Mouse (Mus musculus) CH12.LX (cell line): ENCODE data around the gene Gm20388. TPM values are rescaled to one million over a fixed set of nuclear protein-coding genes. Genes with fewer than 3 reads are reported as not detected.

ENCODE experiments used
- DNase-seq: peaks from one replicate; pipeline ENCODE4 v3.0.0-alpha.2; 2013; ENCODE audit errors: extremely low read depth
- H3K27ac ChIP-seq: 2 replicates; pipeline ENCODE4 v1.5.1; 2012; ENCODE audit warnings: low read depth, mild to moderate bottlenecking, control low read depth, moderate library complexity; ENCODE audit not compliant: insufficient read depth
- H3K27me3 ChIP-seq: replicated peaks from 2 replicates; pipeline ENCODE3; 2012; ENCODE audit warnings: inconsistent platforms
- H3K36me3 ChIP-seq, 2 experiments: replicated peaks in 1 of 2; 2 replicates each; pipeline versions ENCODE3 to v1.6.1; 2012; ENCODE audit warnings: inconsistent platforms in 1 of 2, low read length in 1 of 2, mild to moderate bottlenecking in 1 of 2, mixed read lengths in 1 of 2, moderate library complexity in 1 of 2; ENCODE audit not compliant: control insufficient read depth in 1 of 2, insufficient read depth in 1 of 2
- H3K4me1 ChIP-seq, 2 experiments: 2 replicates each; pipeline ENCODE4 v1.6.1; 2012; ENCODE audit warnings: inconsistent platforms in 1 of 2, moderate library complexity in 1 of 2; ENCODE audit not compliant: insufficient read depth in 2 of 2, control insufficient read depth in 1 of 2
- H3K4me2 ChIP-seq: 2 replicates; pipeline ENCODE4 v1.6.1; 2012; ENCODE audit warnings: low read depth, mild to moderate bottlenecking, control low read depth; ENCODE audit not compliant: poor library complexity, insufficient read depth, severe bottlenecking
- H3K4me3 ChIP-seq, 3 experiments: fragments of 150-350 bp in 1 of 3; sonication (generic) in 1 of 3; replicated peaks in 1 of 3; 2 replicates each; pipeline versions ENCODE3 to v1.5.1; 2011 to 2012; ENCODE audit warnings: low read depth in 2 of 3, low read length in 2 of 3, mild to moderate bottlenecking in 2 of 3, moderate library complexity in 2 of 3, control low read depth in 1 of 3, improper control_type of control experiment in 1 of 3, inconsistent platforms in 1 of 3, mixed read lengths in 1 of 3; ENCODE audit not compliant: poor library complexity in 1 of 3
- H3K79me2 ChIP-seq: replicated peaks from 2 replicates; pipeline ENCODE4 v1.6.1; 2012; ENCODE audit warnings: mild to moderate bottlenecking, moderate library complexity; ENCODE audit not compliant: control insufficient read depth, poor library complexity, insufficient read depth, severe bottlenecking; ENCODE audit errors: extremely low read depth
- H3K9ac ChIP-seq: 2 replicates; pipeline ENCODE4 v1.6.1; 2012; ENCODE audit warnings: low read depth, mild to moderate bottlenecking, control low read depth, moderate library complexity; ENCODE audit not compliant: insufficient read depth
- H3K9me3 ChIP-seq: replicated peaks from 2 replicates; pipeline ENCODE3; 2012; ENCODE audit warnings: low read length, inconsistent platforms, mixed read lengths
- CHD2 ChIP-seq: IDR thresholded peaks from 2 replicates; pipeline ENCODE4 v1.6.1; 2011; ENCODE audit warnings: low read length, improper control_type of control experiment
- CTCF ChIP-seq, 2 experiments: IDR thresholded peaks in 1 of 2; conservative IDR thresholded peaks in 1 of 2; 2 replicates each; pipeline ENCODE4 v1.5.1; 2011 to 2012; ENCODE audit warnings: low read depth in 2 of 2, low read length in 2 of 2, improper control_type of control experiment in 1 of 2, inconsistent platforms in 1 of 2, mild to moderate bottlenecking in 1 of 2, moderate library complexity in 1 of 2
- ELF1 ChIP-seq: IDR thresholded peaks from 2 replicates; pipeline ENCODE4 v1.6.1; 2014; ENCODE audit warnings: low read depth, mild to moderate bottlenecking, inconsistent platforms, low read length, improper control_type of control experiment
- EP300 ChIP-seq: IDR thresholded peaks from 2 replicates; pipeline ENCODE4 v1.6.1; 2011; ENCODE audit warnings: low read length, improper control_type of control experiment
- GABPA ChIP-seq: IDR thresholded peaks from 2 replicates; pipeline ENCODE4 v1.6.1; 2012; ENCODE audit warnings: low read depth, low read length, improper control_type of control experiment, inconsistent platforms; ENCODE audit not compliant: insufficient replicate concordance
- IRF4 ChIP-seq: IDR thresholded peaks from 2 replicates; pipeline ENCODE4 v1.6.1; 2014; ENCODE audit warnings: low read depth, mild to moderate bottlenecking, inconsistent platforms, low read length, improper control_type of control experiment
- JUN ChIP-seq: IDR thresholded peaks from 2 replicates; pipeline ENCODE4 v1.6.1; 2011; ENCODE audit warnings: low read depth, mild to moderate bottlenecking, low read length, improper control_type of control experiment, moderate library complexity; ENCODE audit not compliant: insufficient read depth
- JUND ChIP-seq: conservative IDR thresholded peaks from 2 replicates; pipeline ENCODE4 v1.6.1; 2011; ENCODE audit warnings: low read depth, low read length, improper control_type of control experiment
- MAX ChIP-seq: IDR thresholded peaks from 2 replicates; pipeline ENCODE4 v1.6.1; 2011; ENCODE audit warnings: low read length, improper control_type of control experiment
- MXI1 ChIP-seq: IDR thresholded peaks from 2 replicates; pipeline ENCODE4 v1.6.1; 2011; ENCODE audit warnings: mild to moderate bottlenecking, low read depth, low read length, improper control_type of control experiment
- MYC ChIP-seq: IDR thresholded peaks from 2 replicates; pipeline ENCODE4 v1.6.1; 2011; ENCODE audit warnings: low read depth, mild to moderate bottlenecking, improper control_type of control experiment, low read length
- NRF1 ChIP-seq: IDR thresholded peaks from 2 replicates; pipeline ENCODE4 v1.6.1; 2014; ENCODE audit warnings: low read depth, mild to moderate bottlenecking, inconsistent platforms, low read length, improper control_type of control experiment, moderate library complexity
- PAX5 ChIP-seq: IDR thresholded peaks from 2 replicates; pipeline ENCODE4 v1.6.1; 2012; ENCODE audit warnings: low read length, inconsistent platforms, mixed read lengths
- POLR2A ChIP-seq: IDR thresholded peaks from 2 replicates; pipeline ENCODE4 v1.6.1; 2011; ENCODE audit warnings: low read depth, mild to moderate bottlenecking, improper control_type of control experiment, low read length
- POLR2AphosphoS2 ChIP-seq: IDR thresholded peaks from 2 replicates; pipeline ENCODE4 v1.6.1; 2011; ENCODE audit warnings: low read depth, low read length, improper control_type of control experiment
- RAD21 ChIP-seq: IDR thresholded peaks from 2 replicates; pipeline ENCODE4 v1.6.1; 2011; ENCODE audit warnings: low read depth, mild to moderate bottlenecking, low read length, improper control_type of control experiment, moderate library complexity
- RCOR1 ChIP-seq: conservative IDR thresholded peaks from 2 replicates; pipeline ENCODE4 v1.6.1; 2012; ENCODE audit warnings: low read depth, mild to moderate bottlenecking, inconsistent platforms, low read length, improper control_type of control experiment
- TBP ChIP-seq: conservative IDR thresholded peaks from 2 replicates; pipeline ENCODE4 v1.6.1; 2011; ENCODE audit warnings: low read depth, low read length, improper control_type of control experiment
- UBTF ChIP-seq: IDR thresholded peaks from 2 replicates; pipeline ENCODE4 v1.6.1; 2012; ENCODE audit warnings: low read depth, mild to moderate bottlenecking, inconsistent platforms, low read length, improper control_type of control experiment, moderate library complexity
- USF2 ChIP-seq: conservative IDR thresholded peaks from 2 replicates; pipeline ENCODE4 v1.6.1; 2011; ENCODE audit warnings: low read depth, low read length, improper control_type of control experiment
- ZMIZ1 ChIP-seq: IDR thresholded peaks from 2 replicates; pipeline ENCODE4 v1.6.1; 2012; ENCODE audit warnings: low read depth, mild to moderate bottlenecking, inconsistent platforms, low read length, improper control_type of control experiment
- ZNF384 ChIP-seq: IDR thresholded peaks from 2 replicates; pipeline ENCODE4 v1.6.1; 2012; ENCODE audit warnings: low read depth, low read length, improper control_type of control experiment, inconsistent platforms
- dilution Hi-C: fragments of 300-500 bp; cut with MboI; formaldehyde crosslinking; loops from 2 replicates; pipeline ENCODE4 v1.14.3; 2020; ENCODE audit warnings: low sequenced_read_pairs; ENCODE audit not compliant: extremely low pct_unique_long_range_greater_than_20kb, extremely low pct_ligation_motif_present
- in situ Hi-C: fragments of 300-500 bp; cut with MboI; formaldehyde crosslinking; loops from 3 replicates; pipeline ENCODE4 v1.14.3; 2019; ENCODE audit warnings: low sequenced_read_pairs, low pct_ligation_motif_present, low pct_unique_long_range_greater_than_20kb, mixed read lengths
- polyA plus RNA-seq: library from polyadenylated mRNA; unstranded; fragments of >175 nt; gene quantifications from 2 replicates; pipeline ENCODE4 v1.2.1, GENCODE M21; 2012; ENCODE audit warnings: low read depth; ENCODE audit not compliant: insufficient read length
- total RNA-seq, 2 experiments: library from RNA; depleted of rRNA; stranded (reverse); fragments of 300-350 nt in 1 of 2; fragments of >200 nt in 1 of 2; gene quantifications; 2 replicates each; pipeline ENCODE4 v1.2.3; 2012 to 2014

The Gm20388 gene
- total and polyA plus RNA-seq, 3 experiments = 14.8 to 26.3 (median 22.2) TPM

- Histone ChIP-seq H3K36me3 (peaks cover 0 to 22% of the 10 kb centered on the region in 2 experiments), H3K79me2 (no peaks in the 10 kb centered on the region), H3K4me2 (no peak overlapping the region), H3K4me3 (no peak overlapping the region), H3K9me3 (no peaks in the 10 kb centered on the region), H3K27me3 (no peaks in the 10 kb centered on the region), H3K27ac (no peak overlapping the region), H3K4me1 (peaks cover 2 to 7% of the 10 kb centered on the region in 2 experiments; a peak in 3 of 4 replicates), H3K9ac (no peak overlapping the region)
- no peak for DNase-seq
- peak; percentile 51 to 89 for TF ChIP-seq CTCF (conservative IDR thresholded peaks at IDR 0.05 in 1 of 2, IDR thresholded peaks at IDR 0.05 in 1 of 2; ENCODE audit: low read depth in 2 of 2, low read length in 2 of 2)
- TF ChIP-seq ZNF384 = no peak
- no peak for TF ChIP-seq GABPA
- in situ Hi-C loops (no loop called here), dilution Hi-C loops (no loop called here)
These were observed 1463.6 kb downstream of the Gm20388 start for GRCm38 (mm10) chr8:121374284-121374683.

- no peak for DNase-seq
These were observed 1464.1 kb downstream of the Gm20388 start for GRCm38 (mm10) chr8:121374777-121375176.

GRCm38 (mm10) chr8:121376116-121376950 lies 1465.7 kb downstream of the Gm20388 start:
- Histone ChIP-seq H3K79me2 (no peaks in the 10 kb centered on the region), H3K27ac (no peak overlapping the region), H3K4me3 (no peak overlapping the region), H3K4me1 (peaks cover 2 to 14% of the 10 kb centered on the region in 2 experiments; a peak in 3 of 4 replicates), H3K9me3 (no peaks in the 10 kb centered on the region), H3K27me3 (no peaks in the 10 kb centered on the region), H3K9ac (no peak overlapping the region), H3K36me3 (peaks cover 0 to 22% of the 10 kb centered on the region in 2 experiments), H3K4me2 (no peak overlapping the region)
- TF ChIP-seq NRF1 (no peak), USF2 (no peak), ELF1 (no peak), MAX (no peak), UBTF (no peak), MYC (no peak), CHD2 (no peak), GABPA (no peak), MXI1 (no peak), JUN (no peak), RAD21 (no peak), JUND (no peak), PAX5 (no peak), EP300 (no peak), RCOR1 (no peak), IRF4 (no peak), POLR2A (no peak), TBP (no peak), POLR2AphosphoS2 (no peak)
- no peak for DNase-seq
- in situ Hi-C loops (no loop called here), dilution Hi-C loops (no loop called here)

More at GRCm38 (mm10) chr8:121374777-121375176, 1464.1 kb downstream of the Gm20388 start:
- no peak overlapping the region for H3K4me3 ChIP-seq
- in situ Hi-C loops = no loop called here
- H3K4me1 ChIP-seq = peaks cover 2 to 7% of the 10 kb centered on the region in 2 experiments; a peak in 3 of 4 replicates
- H3K4me2 ChIP-seq = no peak overlapping the region
- dilution Hi-C loops = no loop called here
- H3K27ac ChIP-seq = no peak overlapping the region
- H3K27me3 ChIP-seq = no peaks in the 10 kb centered on the region
- no peaks in the 10 kb centered on the region for H3K9me3 ChIP-seq
- no peaks in the 10 kb centered on the region for H3K79me2 ChIP-seq
- H3K9ac ChIP-seq = no peak overlapping the region
- peaks cover 0 to 22% of the 10 kb centered on the region in 2 experiments for H3K36me3 ChIP-seq
- TF ChIP-seq IRF4 (no peak), POLR2A (no peak), ZMIZ1 (no peak), JUND (no peak), CTCF (conservative IDR thresholded peaks at IDR 0.05 in 1 of 2, IDR thresholded peaks at IDR 0.05 in 1 of 2; ENCODE audit: low read depth in 2 of 2, low read length in 2 of 2) (no peak)
